Mouse (Mus musculus) layer of hippocampus, adult 9-10 months (tissue): ENCODE measurements around the gene Vmn1r173.
"Not testable (repeated sequence)": the region's sequence is repeated elsewhere in the genome, so short reads cannot be mapped to it uniquely, and the experiment has no call there.

ENCODE experiments used
- DNase-seq: peaks from one replicate; pipeline ENCODE4 v3.0.0; 2022; ENCODE audit warnings: low spot score

The Vmn1r173 gene

GRCm38 (mm10) chr7:23700403-23700802 lies at the start of gene Vmn1r173:
Vmn1r173 (plus strand) TSS chr7:23700703.
- not testable (repeated sequence) for DNase-seq

GRCm38 (mm10) chr7:23658016-23658415 lies 42.5 kb upstream of the Vmn1r173 start, which contains the start of gene Vmn1r172:
Vmn1r172 (plus strand) TSS chr7:23658316.
- no peak for DNase-seq

- not testable (repeated sequence) for DNase-seq
These were observed 51.5 kb downstream of the Vmn1r173 start, which contains the start of gene Vmn1r174 for GRCm38 (mm10) chr7:23751970-23752369. Vmn1r174 (plus strand) TSS chr7:23752270.
